Mouse (Mus musculus) left cerebral cortex, postnatal 25 days (tissue): ENCODE results near the gene Fbn1. TPM values are rescaled to one million over a fixed set of nuclear protein-coding genes. Genes with fewer than 3 reads are reported as not detected.

Experiments
- DNase-seq, 2 experiments: peaks; one replicate each; pipeline ENCODE4 v3.0.0; 2022; ENCODE audit warnings: low spot score in 2 of 2, mixed read lengths in 1 of 2
- intact Hi-C: fragments of 180-260 bp; cut with DNase I; formaldehyde crosslinking; loops from one replicate; pipeline ENCODE4 v1.15.1; 2025
- total RNA-seq, 2 experiments: library from RNA; stranded (reverse); gene quantifications; 2 replicates each; pipeline ENCODE4 v1.2.3; 2021

Fbn1 gene
- total RNA-seq, 2 experiments from 2014 or later: 4.7 to 5.4 TPM

GRCm38 (mm10) chr2:125268876-125269275 is 238.9 kb downstream of the Fbn1 start:
- intact Hi-C loops: no loop called here
- no peak for DNase-seq

- intact Hi-C loops: loop anchor here (5.0 kb wide), 2 partner anchors 39 to 469 kb away; no protein-coding TSS in a partner anchor
- no peak for DNase-seq
These were observed 244.0 kb downstream of the Fbn1 start for GRCm38 (mm10) chr2:125263753-125264152.

GRCm38 (mm10) chr2:125263056-125263455 is 244.7 kb downstream of the Fbn1 start:
- intact Hi-C loops: loop anchor here (5.0 kb wide), 2 partner anchors 39 to 469 kb away; no protein-coding TSS in a partner anchor
- DNase-seq: peak in 1 of 2 experiments; percentile 30

GRCm38 (mm10) chr2:125260326-125260725 is 247.5 kb downstream of the Fbn1 start:
- DNase-seq: no peak
- intact Hi-C loops: loop anchor here (5.0 kb wide), 2 partner anchors 42 to 472 kb away; no protein-coding TSS in a partner anchor

GRCm38 (mm10) chr2:125259230-125260120 is 248.3 kb downstream of the Fbn1 start:
- intact Hi-C loops: loop anchor here (5.0 kb wide), 2 partner anchors 43 to 473 kb away; no protein-coding TSS in a partner anchor
- DNase-seq: peak in 1 of 2 experiments; percentile 27

- DNase-seq: no peak
- intact Hi-C loops: no loop called here
These were observed 251.9 kb downstream of the Fbn1 start for GRCm38 (mm10) chr2:125255886-125256285.

GRCm38 (mm10) chr2:125254630-125255029 is 253.2 kb downstream of the Fbn1 start:
- intact Hi-C loops: no loop called here
- DNase-seq: no peak

- intact Hi-C loops: no loop called here
- DNase-seq: no peak
These were observed 254.1 kb downstream of the Fbn1 start for GRCm38 (mm10) chr2:125253699-125254098.

GRCm38 (mm10) chr2:125252275-125252674 is 255.5 kb downstream of the Fbn1 start:
- peak; percentile 32 to 59 for DNase-seq
- intact Hi-C loops: no loop called here

- intact Hi-C loops: no loop called here
- DNase-seq: no peak
These were observed 256.0 kb downstream of the Fbn1 start for GRCm38 (mm10) chr2:125251781-125252180.

Other genes starting within 250 kb of the Fbn1 start
- not detected for gene Gm9913, start 2.9 kb downstream of the Fbn1 start, total RNA-seq
- 1 to 10 TPM; 2.0 to 2.5 TPM for gene Cep152, start 117.1 kb upstream of the Fbn1 start, total RNA-seq
- 100 to 1,000 TPM; 229 to 255 TPM for gene Eid1, start 165.1 kb upstream of the Fbn1 start, total RNA-seq
- gene Shc4, start 216.2 kb upstream of the Fbn1 start, total RNA-seq: 1 to 10 TPM; 5.0 TPM